Mouse (Mus musculus): ENCODE measurements at regions not wholly inside any gene's neighbourhood (a gene's known extent, or its start where the extent isn't known, plus 50 kb on each side); places are given as distances from the start of the nearest gene placed in this dataset.

- DNase-seq, result no peak
- Histone ChIP-seq H3K27me3 (replicated peaks; ENCODE audit: control insufficient read depth, insufficient read depth, low read length) (no peaks in the 10 kb centered on the region), H3K27ac (ENCODE audit: insufficient read depth, low read depth, low read length) (no peak overlapping the region)
These were observed 130.8 kb downstream of the Cryba4 start for GRCm38 (mm10) chr5:112121554-112121953.

GRCm38 (mm10) chr5:112122581-112122980 is 129.7 kb downstream of the Cryba4 start:
- 11% methylated on average over 5 of the region's 5 CpGs for WGBS
- Histone ChIP-seq H3K27ac (ENCODE audit: insufficient read depth, low read depth, low read length) (no peak overlapping the region), H3K36me3 (ENCODE audit: control insufficient read depth, insufficient read depth, low read length) (no peaks in the 10 kb centered on the region), H3K27me3 (replicated peaks; ENCODE audit: control insufficient read depth, insufficient read depth, low read length) (no peaks in the 10 kb centered on the region), H3K4me1 (ENCODE audit: control insufficient read depth, insufficient read depth, low read length) (no peaks in the 10 kb centered on the region), H3K4me3 (ENCODE audit: insufficient read depth, low read depth, low read length) (no peak overlapping the region)
- DNase-seq, result no peak
- TF ChIP-seq POLR2A (IDR thresholded peaks at IDR 0.05; ENCODE audit: low read depth, low read length) (no peak), CTCF (conservative IDR thresholded peaks at IDR 0.05; ENCODE audit: insufficient read depth, insufficient read length, low read depth, low read length) (no peak)

More at GRCm38 (mm10) chr5:112121554-112121953, 130.8 kb downstream of the Cryba4 start:
- H3K4me1 ChIP-seq (ENCODE audit: control insufficient read depth, insufficient read depth, low read length), result no peaks in the 10 kb centered on the region
- no peak overlapping the region for H3K4me3 ChIP-seq (ENCODE audit: insufficient read depth, low read depth, low read length)
- no peaks in the 10 kb centered on the region for H3K36me3 ChIP-seq (ENCODE audit: control insufficient read depth, insufficient read depth, low read length)
- TF ChIP-seq CTCF (conservative IDR thresholded peaks at IDR 0.05; ENCODE audit: insufficient read depth, insufficient read length, low read depth, low read length) (no peak), POLR2A (IDR thresholded peaks at IDR 0.05; ENCODE audit: low read depth, low read length) (no peak)
- WGBS, result 29% methylated on average over 9 of the region's 9 CpGs

GRCm38 (mm10) chr5:112127171-112127570 is 125.1 kb downstream of the Cryba4 start:
- WGBS, result 53% methylated on average over 4 of the region's 4 CpGs
- H3K4me1 ChIP-seq (ENCODE audit: control insufficient read depth, insufficient read depth, low read length), result no peaks in the 10 kb centered on the region
- DNase-seq, result peak; percentile 28
- TF ChIP-seq POLR2A (IDR thresholded peaks at IDR 0.05; ENCODE audit: low read depth, low read length) (no peak), CTCF (conservative IDR thresholded peaks at IDR 0.05; ENCODE audit: insufficient read depth, insufficient read length, low read depth, low read length) (no peak)
- no peaks in the 10 kb centered on the region for H3K36me3 ChIP-seq (ENCODE audit: control insufficient read depth, insufficient read depth, low read length)
- no peaks in the 10 kb centered on the region for H3K27me3 ChIP-seq (replicated peaks; ENCODE audit: control insufficient read depth, insufficient read depth, low read length)
- H3K4me3 ChIP-seq (ENCODE audit: insufficient read depth, low read depth, low read length), result no peak overlapping the region
- H3K27ac ChIP-seq (ENCODE audit: insufficient read depth, low read depth, low read length), result no peak overlapping the region

GRCm38 (mm10) chr5:112132746-112133145 is 119.6 kb downstream of the Cryba4 start:
- DNase-seq, result peak; percentile 61
- Histone ChIP-seq H3K4me3 (ENCODE audit: insufficient read depth, low read depth, low read length) (no peak overlapping the region), H3K36me3 (ENCODE audit: control insufficient read depth, insufficient read depth, low read length) (no peaks in the 10 kb centered on the region), H3K4me1 (ENCODE audit: control insufficient read depth, insufficient read depth, low read length) (no peaks in the 10 kb centered on the region), H3K27me3 (replicated peaks; ENCODE audit: control insufficient read depth, insufficient read depth, low read length) (no peaks in the 10 kb centered on the region), H3K27ac (ENCODE audit: insufficient read depth, low read depth, low read length) (no peak overlapping the region)
- no peak for TF ChIP-seq CTCF (conservative IDR thresholded peaks at IDR 0.05; ENCODE audit: insufficient read depth, insufficient read length, low read depth, low read length)
- WGBS, result 97% methylated on average over 1 of the region's 1 CpGs

GRCm38 (mm10) chr5:112133688-112134573 is 118.4 kb downstream of the Cryba4 start:
- H3K4me3 ChIP-seq (ENCODE audit: insufficient read depth, low read depth, low read length), result no peak overlapping the region
- no peak for TF ChIP-seq CTCF (conservative IDR thresholded peaks at IDR 0.05; ENCODE audit: insufficient read depth, insufficient read length, low read depth, low read length)
- TF ChIP-seq POLR2A (IDR thresholded peaks at IDR 0.05; ENCODE audit: low read depth, low read length), result no peak
- no peak overlapping the region for H3K27ac ChIP-seq (ENCODE audit: insufficient read depth, low read depth, low read length)
- H3K36me3 ChIP-seq (ENCODE audit: control insufficient read depth, insufficient read depth, low read length), result no peaks in the 10 kb centered on the region
- 60% methylated on average over 21 of the region's 21 CpGs for WGBS
- no peaks in the 10 kb centered on the region for H3K4me1 ChIP-seq (ENCODE audit: control insufficient read depth, insufficient read depth, low read length)
- H3K27me3 ChIP-seq (replicated peaks; ENCODE audit: control insufficient read depth, insufficient read depth, low read length), result no peaks in the 10 kb centered on the region
- DNase-seq, result peak; percentile 44

GRCm38 (mm10) chr5:112136646-112137045 is 115.7 kb downstream of the Cryba4 start:
- no peak for DNase-seq
- no peak for TF ChIP-seq POLR2A (IDR thresholded peaks at IDR 0.05; ENCODE audit: low read depth, low read length)
- no peak for TF ChIP-seq CTCF (conservative IDR thresholded peaks at IDR 0.05; ENCODE audit: insufficient read depth, insufficient read length, low read depth, low read length)
- no peaks in the 10 kb centered on the region for H3K36me3 ChIP-seq (ENCODE audit: control insufficient read depth, insufficient read depth, low read length)
- no peaks in the 10 kb centered on the region for H3K27me3 ChIP-seq (replicated peaks; ENCODE audit: control insufficient read depth, insufficient read depth, low read length)
- H3K27ac ChIP-seq (ENCODE audit: insufficient read depth, low read depth, low read length), result no peak overlapping the region
- H3K4me3 ChIP-seq (ENCODE audit: insufficient read depth, low read depth, low read length), result no peak overlapping the region
- H3K4me1 ChIP-seq (ENCODE audit: control insufficient read depth, insufficient read depth, low read length), result no peaks in the 10 kb centered on the region
- WGBS, result 28% methylated on average over 12 of the region's 14 CpGs

GRCm38 (mm10) chr5:112138246-112138645 is 114.1 kb downstream of the Cryba4 start:
- WGBS, result 79% methylated on average over 3 of the region's 3 CpGs
- no peak for TF ChIP-seq CTCF (conservative IDR thresholded peaks at IDR 0.05; ENCODE audit: insufficient read depth, insufficient read length, low read depth, low read length)
- TF ChIP-seq POLR2A (IDR thresholded peaks at IDR 0.05; ENCODE audit: low read depth, low read length), result no peak
- H3K4me3 ChIP-seq (ENCODE audit: insufficient read depth, low read depth, low read length), result no peak overlapping the region
- no peak overlapping the region for H3K27ac ChIP-seq (ENCODE audit: insufficient read depth, low read depth, low read length)
- no peaks in the 10 kb centered on the region for H3K4me1 ChIP-seq (ENCODE audit: control insufficient read depth, insufficient read depth, low read length)
- no peak for DNase-seq
- no peaks in the 10 kb centered on the region for H3K27me3 ChIP-seq (replicated peaks; ENCODE audit: control insufficient read depth, insufficient read depth, low read length)
- no peaks in the 10 kb centered on the region for H3K36me3 ChIP-seq (ENCODE audit: control insufficient read depth, insufficient read depth, low read length)

All from kidney, adult 2 months (tissue).